Mouse (Mus musculus): ENCODE data around the gene Preb. TPM values are rescaled to one million over a fixed set of nuclear protein-coding genes. Genes with fewer than 3 reads are reported as not detected.

Preb gene
- polyA plus RNA-seq, 1 experiment from 2014 or later = 127 TPM

- peak overlapping the region; percentile 88 for H3K27ac ChIP-seq
- no peak for ATAC-seq (ENCODE audit: low FRiP score)
These were observed 51.5 kb downstream of the Preb start for GRCm38 (mm10) chr5:30908426-30909299.

GRCm38 (mm10) chr5:30907413-30908059, 52.6 kb downstream of the Preb start, which contains the start of gene Ost4:
Gene Ost4, minus strand, starts transcription at chr5:30907788.
- Histone ChIP-seq H3K9ac (peak within 1 kb of the TSS; percentile 71), H3K27ac (peak within 1 kb of the TSS; percentile 88), H3K4me2 (replicated peaks) (peak within 1 kb of the TSS; percentile 94), H3K36me3 (peaks cover 35% of the 10 kb centered on the region), H3K27me3 (no peaks in the 10 kb centered on the region), H3K9me3 (replicated peaks) (no peaks in the 10 kb centered on the region), H3K4me1 (peaks cover 38% of the 10 kb centered on the region), H3K4me3 (peak within 1 kb of the TSS; percentile 65)
- peak; percentile 95 for ATAC-seq (ENCODE audit: low FRiP score)
- WGBS = under 1% methylated on average over 58 of the region's 58 CpGs

More at GRCm38 (mm10) chr5:30908426-30909299, 51.5 kb downstream of the Preb start:
- Histone ChIP-seq H3K4me1 (peaks cover 48% of the 10 kb centered on the region), H3K4me3 (peak overlapping the region; percentile 65), H3K36me3 (peaks cover 26% of the 10 kb centered on the region), H3K27me3 (no peaks in the 10 kb centered on the region), H3K9ac (peak overlapping the region; percentile 71; the same call in 1 of the 2 replicates), H3K4me2 (replicated peaks) (peak overlapping the region; percentile 94), H3K9me3 (replicated peaks) (no peaks in the 10 kb centered on the region)
- 51% methylated on average over 13 of the region's 13 CpGs for WGBS

- ATAC-seq (ENCODE audit: low FRiP score) = no peak
- Histone ChIP-seq H3K36me3 (peaks cover 68% of the 10 kb centered on the region), H3K4me3 (no peak overlapping the region), H3K27me3 (no peaks in the 10 kb centered on the region), H3K4me1 (peaks cover 24% of the 10 kb centered on the region), H3K4me2 (replicated peaks) (no peak overlapping the region), H3K9me3 (replicated peaks) (no peaks in the 10 kb centered on the region), H3K27ac (no peak overlapping the region), H3K9ac (no peak overlapping the region)
- 96% methylated on average over 5 of the region's 5 CpGs for WGBS
These were observed 58.3 kb downstream of the Preb start for GRCm38 (mm10) chr5:30901860-30902259.

Other genes starting within 250 kb of the Preb start
- gene Dpysl5, start 248.8 kb downstream of the Preb start, polyA plus RNA-seq (2016; fragmentation: Nextera tagmentation; extraction: Ambion mirVana) = 135 and 156 TPM in 2 replicates
- gene Mapre3, start 145.7 kb downstream of the Preb start, polyA plus RNA-seq (2016; fragmentation: Nextera tagmentation; extraction: Ambion mirVana) = 73.1 and 81.0 TPM in 2 replicates
- 66.8 and 68.5 TPM in 2 replicates for gene Tmem214, start 92.3 kb downstream of the Preb start, polyA plus RNA-seq (2016; fragmentation: Nextera tagmentation; extraction: Ambion mirVana)
- 32.4 and 36.9 TPM in 2 replicates for gene Agbl5, start 71.7 kb downstream of the Preb start, polyA plus RNA-seq (2016; fragmentation: Nextera tagmentation; extraction: Ambion mirVana)
- 256 and 303 TPM in 2 replicates for gene Ost4, start 52.6 kb downstream of the Preb start, polyA plus RNA-seq (2016; fragmentation: Nextera tagmentation; extraction: Ambion mirVana)
- 121 and 122 TPM in 2 replicates for gene Emilin1, start 47.0 kb downstream of the Preb start, polyA plus RNA-seq (2016; fragmentation: Nextera tagmentation; extraction: Ambion mirVana)
- gene Khk, start 38.9 kb downstream of the Preb start, polyA plus RNA-seq (2016; fragmentation: Nextera tagmentation; extraction: Ambion mirVana) = 5.6 and 7.1 TPM in 2 replicates
- 12.4 and 14.2 TPM in 2 replicates for gene Cgref1, start 14.8 kb downstream of the Preb start, polyA plus RNA-seq (2016; fragmentation: Nextera tagmentation; extraction: Ambion mirVana)
- not detected in 2 replicates for gene Tcf23, start 8.3 kb upstream of the Preb start, polyA plus RNA-seq (2016; fragmentation: Nextera tagmentation; extraction: Ambion mirVana)
- gene Atraid, start 88.0 kb upstream of the Preb start, polyA plus RNA-seq (2016; fragmentation: Nextera tagmentation; extraction: Ambion mirVana) = 119 and 122 TPM in 2 replicates
- gene Slc5a6, start 88.6 kb upstream of the Preb start, polyA plus RNA-seq (2016; fragmentation: Nextera tagmentation; extraction: Ambion mirVana) = 13.8 and 14.0 TPM in 2 replicates
- 32.2 and 32.4 TPM in 2 replicates for gene Cad, start 94.4 kb upstream of the Preb start, polyA plus RNA-seq (2016; fragmentation: Nextera tagmentation; extraction: Ambion mirVana)
- not detected in 2 replicates for gene Dnajc5g, start 145.9 kb upstream of the Preb start, polyA plus RNA-seq (2016; fragmentation: Nextera tagmentation; extraction: Ambion mirVana)
- 15.7 and 16.2 TPM in 2 replicates for gene Slc30a3, start 147.9 kb upstream of the Preb start, polyA plus RNA-seq (2016; fragmentation: Nextera tagmentation; extraction: Ambion mirVana)
- 0.40 and 0.86 TPM in 2 replicates for gene Trim54, start 156.4 kb upstream of the Preb start, polyA plus RNA-seq (2016; fragmentation: Nextera tagmentation; extraction: Ambion mirVana)
- gene Ucn, start 178.5 kb upstream of the Preb start, polyA plus RNA-seq (2016; fragmentation: Nextera tagmentation; extraction: Ambion mirVana) = not detected in 2 replicates
- gene Mpv17, start 193.9 kb upstream of the Preb start, polyA plus RNA-seq (2016; fragmentation: Nextera tagmentation; extraction: Ambion mirVana) = 50.1 and 54.4 TPM in 2 replicates
- 1.8 and 2.3 TPM in 2 replicates for gene Gm29609, start 219.6 kb upstream of the Preb start, polyA plus RNA-seq (2016; fragmentation: Nextera tagmentation; extraction: Ambion mirVana)
- gene Gtf3c2, start 219.8 kb upstream of the Preb start, polyA plus RNA-seq (2016; fragmentation: Nextera tagmentation; extraction: Ambion mirVana) = 86.0 and 89.2 TPM in 2 replicates
- gene Snx17, start 232.9 kb upstream of the Preb start, polyA plus RNA-seq (2016; fragmentation: Nextera tagmentation; extraction: Ambion mirVana) = 140 and 145 TPM in 2 replicates
- 63.0 and 64.4 TPM in 2 replicates for gene Eif2b4, start 233.1 kb upstream of the Preb start, polyA plus RNA-seq (2016; fragmentation: Nextera tagmentation; extraction: Ambion mirVana)
- 22.9 and 24.8 TPM in 2 replicates for gene Zfp513, start 241.9 kb upstream of the Preb start, polyA plus RNA-seq (2016; fragmentation: Nextera tagmentation; extraction: Ambion mirVana)